Mouse (Mus musculus): ENCODE results near the gene C1qa.
A peak's percentile ranks its signal among the peaks of the same experiment; 100 is the strongest.

C1qa gene

GRCm38 (mm10) chr4:136899154-136899553 is 551 bp upstream of the C1qa start:
- no peak for DNase-seq (ENCODE audit: low spot score in 2 of 2)

- DNase-seq (ENCODE audit: low spot score in 2 of 2) = no peak
Observed at GRCm38 (mm10) chr4:136898084-136898598, 462 bp downstream of the C1qa start.

DNA sequence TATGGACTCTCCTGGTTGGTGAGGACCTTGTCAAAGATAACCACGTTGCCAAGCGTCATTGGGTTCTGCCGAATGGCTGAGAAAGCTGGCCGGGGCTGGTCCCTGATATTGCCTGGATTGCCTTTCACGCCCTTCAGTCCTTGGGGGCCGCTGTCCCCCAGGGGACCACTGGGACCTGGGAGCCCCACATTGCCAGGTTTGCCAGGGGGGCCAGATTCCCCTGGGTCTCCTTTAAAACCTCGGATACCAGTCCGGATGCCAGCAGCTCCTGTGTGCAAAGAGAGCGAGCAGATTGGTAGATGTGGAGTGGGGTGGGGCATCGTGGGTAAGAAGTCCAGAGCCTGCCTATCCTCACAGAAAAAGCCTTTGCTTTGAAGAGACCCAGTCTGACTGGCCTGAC is 2.1 kb downstream of the C1qa start:
- DNase-seq (ENCODE audit: low spot score in 2 of 2) = no peak

GRCm38 (mm10) chr4:136895861-136896260 is 2.7 kb downstream of the C1qa start:
- no peak for DNase-seq (ENCODE audit: low spot score in 2 of 2)

DNA sequence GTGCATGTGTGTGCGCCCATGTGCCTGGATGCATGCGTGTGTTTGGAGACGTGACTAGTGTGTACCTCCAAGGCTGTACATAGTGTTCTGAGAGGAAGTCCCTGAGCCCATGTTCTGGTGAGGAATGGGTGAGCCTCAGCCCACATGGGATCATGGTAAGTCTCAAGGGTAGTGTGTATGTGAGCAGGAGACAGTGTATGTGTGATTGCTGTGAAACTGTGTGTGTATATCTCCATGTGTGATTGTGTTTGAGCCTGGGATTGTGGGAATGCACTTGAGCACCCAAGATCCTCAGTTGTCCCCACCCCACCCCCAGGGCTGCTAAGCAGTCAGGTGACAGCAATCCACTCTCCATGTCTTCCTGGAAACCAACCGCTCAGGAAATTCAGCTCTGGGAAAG is 3.8 kb downstream of the C1qa start:
- DNase-seq (ENCODE audit: low spot score in 2 of 2) = no peak

GRCm38 (mm10) chr4:136893691-136894543 is 4.7 kb downstream of the C1qa start:
- no peak for DNase-seq (ENCODE audit: low spot score in 2 of 2)

- no peak for DNase-seq (ENCODE audit: low spot score in 2 of 2)
Observed at GRCm38 (mm10) chr4:136892811-136893210, 5.8 kb downstream of the C1qa start, which contains the start of gene C1qc. Gene C1qc (minus strand): TSS chr4:136893065.

DNA sequence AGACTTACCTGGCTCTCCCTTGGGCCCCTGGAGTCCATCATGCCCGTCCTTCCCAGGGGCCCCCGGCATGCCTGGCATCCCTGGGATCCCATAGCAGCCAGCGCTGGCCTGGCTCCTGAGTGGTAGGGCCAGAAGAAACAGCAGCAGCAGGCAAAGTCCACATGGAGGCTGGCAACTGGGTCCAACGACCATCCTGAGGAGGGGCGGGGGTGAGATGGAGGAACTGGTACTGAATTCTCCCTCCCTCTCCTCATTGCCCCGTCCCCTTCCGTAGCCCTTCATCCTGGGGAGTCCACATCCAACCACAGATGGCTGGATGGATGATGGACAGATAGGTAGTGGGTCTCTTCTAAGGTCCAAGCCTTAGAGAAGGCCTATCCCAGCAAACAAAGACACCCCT is 6.2 kb downstream of the C1qa start:
- no peak for DNase-seq (ENCODE audit: low spot score in 2 of 2)

DNA sequence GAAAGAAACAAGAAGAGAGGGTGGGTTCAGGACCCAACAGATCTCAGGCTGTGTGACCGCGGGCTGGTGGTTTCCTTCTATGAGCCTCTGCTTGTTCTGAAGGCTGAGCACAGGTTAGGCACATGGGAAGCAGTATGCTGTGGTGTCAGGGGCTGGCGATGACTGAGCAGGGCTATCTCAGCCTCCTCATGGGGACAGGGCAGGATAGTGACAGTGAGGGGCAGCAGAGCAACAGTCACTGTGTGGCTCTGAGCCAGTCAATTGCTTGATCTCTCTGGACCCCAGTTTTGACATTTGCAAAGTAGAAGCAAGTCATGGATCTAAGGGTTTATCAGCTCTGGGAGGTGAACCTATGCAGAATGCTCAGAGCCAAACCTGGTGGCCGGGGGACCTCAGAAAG is 7.5 kb downstream of the C1qa start:
- no peak for DNase-seq (ENCODE audit: low spot score in 2 of 2)

DNA sequence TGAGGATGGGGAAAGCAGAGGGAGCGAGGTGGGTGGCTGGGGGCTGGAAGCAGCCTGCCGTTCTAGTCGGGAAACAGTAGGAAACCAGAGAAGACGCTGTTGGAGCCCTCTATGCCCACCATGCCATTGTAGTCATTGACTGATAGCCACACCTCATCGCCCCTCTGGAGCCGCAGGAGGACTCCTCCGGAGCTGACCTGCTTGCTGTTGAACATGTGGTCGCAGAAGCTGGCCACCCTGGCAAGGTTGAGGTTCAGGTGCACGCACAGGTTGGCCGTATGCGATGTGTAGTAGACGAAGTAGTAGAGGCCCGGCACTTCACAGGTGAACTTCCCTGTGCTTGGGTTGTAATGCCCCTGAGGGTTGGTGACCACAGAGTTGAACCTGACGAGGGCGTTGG is 8.6 kb downstream of the C1qa start:
- DNase-seq (ENCODE audit: low spot score in 2 of 2) = no peak

- DNase-seq (ENCODE audit: low spot score in 2 of 2) = no peak
Observed at GRCm38 (mm10) chr4:136887714-136888113, 10.9 kb downstream of the C1qa start.

- DNase-seq (ENCODE audit: low spot score in 2 of 2) = no peak
Observed at GRCm38 (mm10) chr4:136886101-136886500, 12.5 kb downstream of the C1qa start, which contains the start of gene C1qb. Gene C1qb (minus strand): TSS chr4:136886187.

- no peak for DNase-seq (ENCODE audit: low spot score in 2 of 2)
Observed at GRCm38 (mm10) chr4:136878601-136879000, 20.0 kb downstream of the C1qa start.

DNA sequence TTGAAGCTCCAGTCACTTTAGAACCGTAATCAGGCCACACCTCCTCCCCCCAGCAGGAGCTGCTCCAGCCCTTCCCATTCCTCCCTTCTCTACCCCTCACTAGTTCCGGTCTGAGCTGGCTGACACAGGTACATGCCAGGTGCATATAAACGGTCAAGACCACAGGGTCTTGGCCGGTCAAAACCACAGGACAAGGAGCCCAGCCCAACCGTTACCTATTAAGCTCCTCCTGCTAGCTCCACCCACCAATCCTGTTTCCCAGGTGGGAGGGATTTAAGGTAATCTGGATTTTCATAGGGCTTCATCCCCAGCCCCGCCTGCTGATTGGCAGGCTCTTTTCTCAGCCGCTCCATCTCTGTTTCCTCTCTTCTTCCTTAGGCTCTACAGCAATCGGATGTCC is 20.4 kb downstream of the C1qa start:
- no peak for DNase-seq (ENCODE audit: low spot score in 2 of 2)

DNA sequence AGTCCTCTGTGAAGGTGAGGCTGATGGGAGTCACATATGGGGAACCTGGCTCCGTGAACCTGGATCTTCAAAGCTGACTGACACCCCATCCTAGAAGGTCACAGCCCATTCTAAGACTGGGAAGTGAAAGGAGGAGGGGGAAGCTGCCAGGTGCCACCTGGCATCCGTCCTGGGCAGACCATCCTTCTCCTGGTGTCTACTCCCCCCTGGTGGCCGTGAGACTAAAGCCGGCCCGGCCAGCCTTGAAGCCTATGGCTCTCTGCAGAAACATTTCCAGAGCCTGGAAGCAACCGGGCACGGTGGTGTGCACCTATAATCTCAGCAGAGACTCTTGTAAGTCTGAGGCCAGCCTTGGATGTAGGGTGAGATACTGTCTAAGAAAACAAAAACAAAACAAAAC is 21.6 kb downstream of the C1qa start:
- peak in 1 of 2 experiments; percentile 37 for DNase-seq (ENCODE audit: low spot score in 2 of 2)

GRCm38 (mm10) chr4:136875012-136875411 is 23.6 kb downstream of the C1qa start:
- no peak for DNase-seq (ENCODE audit: low spot score in 2 of 2)

- DNase-seq (ENCODE audit: low spot score in 2 of 2) = no peak
Observed at GRCm38 (mm10) chr4:136868371-136868770, 30.2 kb downstream of the C1qa start.

DNA sequence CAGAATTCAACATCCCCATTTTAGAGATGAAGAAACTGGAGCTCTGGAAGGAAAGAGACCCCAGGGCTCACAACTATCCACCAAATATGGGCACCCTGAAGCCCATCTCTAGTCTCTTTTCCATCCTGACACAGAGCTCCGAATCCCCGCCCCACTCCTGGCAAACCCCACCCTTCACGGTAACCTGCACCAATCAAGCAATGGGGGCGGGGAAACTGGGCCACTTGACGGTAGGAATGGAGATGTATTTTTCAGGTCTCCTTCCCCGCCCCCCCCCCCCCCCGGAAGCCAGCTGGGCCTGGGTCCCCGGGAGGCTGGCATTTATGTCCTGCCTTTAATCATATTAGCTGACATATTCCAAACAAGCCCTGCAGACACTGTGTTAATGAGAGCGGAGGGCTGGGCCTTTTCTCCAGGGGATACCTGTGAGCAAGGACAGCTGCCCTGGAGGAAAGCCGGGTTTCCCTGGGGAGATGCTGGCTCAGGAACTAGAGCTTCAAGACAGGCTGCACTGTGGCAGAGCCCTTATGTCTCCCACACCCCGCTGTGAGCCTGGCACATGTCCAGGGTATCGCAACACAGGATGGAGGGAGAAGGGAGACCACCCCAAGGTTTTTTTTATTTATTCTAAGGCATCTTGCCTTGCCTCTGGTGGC is 30.8 kb downstream of the C1qa start:
- DNase-seq (ENCODE audit: low spot score in 2 of 2) = no peak

DNA sequence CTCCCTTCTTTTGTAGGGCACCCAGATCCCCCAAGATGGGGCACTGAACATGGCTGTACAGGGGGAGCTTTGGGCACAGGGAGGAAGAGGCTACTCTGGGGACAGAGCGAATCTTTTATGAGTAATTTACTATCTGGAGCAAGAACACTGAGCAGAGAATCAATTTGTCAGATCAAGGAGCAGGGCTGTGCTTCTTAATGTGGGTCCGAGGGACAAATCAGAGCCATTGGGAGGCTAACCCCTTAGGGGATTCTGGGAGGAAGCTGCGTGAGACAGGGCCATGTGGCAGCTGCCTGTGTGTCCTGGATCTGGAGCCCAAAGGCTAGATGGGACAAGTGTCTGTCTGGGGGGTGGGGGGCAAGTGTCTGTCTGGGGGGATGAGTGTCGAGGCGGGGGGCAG is 33.1 kb downstream of the C1qa start:
- no peak for DNase-seq (ENCODE audit: low spot score in 2 of 2)

DNA sequence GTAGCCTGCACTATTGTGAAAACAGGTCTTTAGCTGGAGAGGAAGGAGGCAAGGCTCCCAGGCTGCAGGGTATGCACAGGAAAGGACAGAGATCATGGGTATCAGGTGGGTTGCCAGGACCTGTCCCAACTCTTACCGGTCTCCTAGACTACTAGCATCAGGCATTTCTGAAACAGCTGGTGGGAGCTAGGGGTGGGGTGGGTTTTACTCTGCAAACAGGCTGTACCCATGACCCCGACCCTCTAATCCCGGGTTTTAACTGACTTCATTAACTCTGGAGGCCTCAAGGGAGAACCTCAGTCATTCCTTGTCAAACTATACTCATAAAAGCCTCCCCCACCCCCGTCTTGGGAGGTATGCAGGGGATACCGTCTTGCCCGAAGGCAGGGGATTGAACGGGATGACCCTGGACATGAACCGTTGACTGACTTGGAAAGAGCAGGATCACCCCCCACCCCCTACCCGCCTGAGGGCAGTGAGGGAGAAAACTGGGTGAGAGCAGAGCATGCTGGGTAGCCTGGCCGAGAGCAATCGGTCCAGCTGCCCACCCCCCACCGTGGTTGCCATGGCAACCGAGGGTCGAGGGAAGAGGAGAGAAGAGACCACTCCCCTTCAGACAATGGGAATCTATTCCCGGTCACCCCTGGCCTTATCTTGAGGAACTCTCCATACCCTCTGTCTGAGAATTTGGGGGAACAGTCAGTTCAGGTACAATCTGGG is 33.7 kb downstream of the C1qa start:
- no peak for DNase-seq (ENCODE audit: low spot score in 2 of 2)

GRCm38 (mm10) chr4:136863517-136863916 is 35.1 kb downstream of the C1qa start:
- DNase-seq (ENCODE audit: low spot score in 2 of 2) = no peak

DNA sequence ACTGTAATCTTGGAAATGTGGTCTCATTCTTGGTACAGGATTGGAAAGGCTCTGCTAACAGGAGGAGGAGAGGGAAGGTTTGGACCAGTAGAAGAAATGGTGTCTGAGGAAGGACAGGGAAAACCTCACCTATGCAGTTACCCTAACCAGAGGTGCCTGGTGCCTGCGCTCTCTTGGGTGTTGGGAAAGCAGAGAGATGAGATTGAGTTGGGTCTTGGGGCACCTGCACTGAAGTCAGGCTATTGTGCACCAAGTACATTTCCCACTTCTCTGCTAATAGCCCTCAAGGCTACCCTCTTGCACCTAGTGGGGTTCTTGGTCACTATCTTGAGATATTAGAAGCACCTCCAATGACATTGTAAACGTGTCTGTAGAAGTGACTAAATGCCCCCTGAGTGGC is 36.2 kb downstream of the C1qa start:
- DNase-seq (ENCODE audit: low spot score in 2 of 2) = no peak
